Mouse (Mus musculus): ENCODE results near the gene Amdhd2.

- TF ChIP-seq CTCF (IDR thresholded peaks at IDR 0.05; ENCODE audit: extremely low read depth, insufficient read length, insufficient replicate concordance, low read depth, low read length) (no peak), POLR2A (IDR thresholded peaks at IDR 0.05; ENCODE audit: low read depth, low read length) (no peak)
Observed at GRCm38 (mm10) chr17:24137226-24137880, 26.2 kb downstream of the Amdhd2 start.

Measured in small intestine, adult 2 months (tissue).